Mouse (Mus musculus) neural tube, embryonic 15.5 days (tissue): ENCODE data around the gene Slc29a3. TPM values are rescaled to one million over a fixed set of nuclear protein-coding genes. Genes with fewer than 3 reads are reported as not detected.
A peak's percentile ranks its signal among the peaks of the same experiment; 100 is the strongest.
"Not testable (repeated sequence)": the region's sequence is repeated elsewhere in the genome, so short reads cannot be mapped to it uniquely, and the experiment has no call there.

Experiments used
- ATAC-seq: fragments of 200-750 bp; cut with Nextera tagmentation; 2 replicates; pipeline ENCODE4 v1.8.0; 2017; ENCODE audit warnings: mild to moderate bottlenecking, moderate TSS enrichment, moderate library complexity; ENCODE audit not compliant: low FRiP score
- H3K27ac ChIP-seq: fragments of 300-500 bp; sonication (generic); replicated peaks from 2 replicates; pipeline ENCODE4 v1.5.1; 2015; ENCODE audit warnings: mild to moderate bottlenecking, inconsistent platforms
- H3K27me3 ChIP-seq: fragments of 300-500 bp; sonication (generic); replicated peaks from 2 replicates; pipeline ENCODE4 v1.6.1; 2015; ENCODE audit warnings: inconsistent platforms
- H3K36me3 ChIP-seq: fragments of 300-500 bp; sonication (generic); 2 replicates; pipeline ENCODE4 v1.6.1; 2015; ENCODE audit warnings: inconsistent platforms
- H3K4me1 ChIP-seq: fragments of 300-500 bp; sonication (generic); 2 replicates; pipeline ENCODE4 v1.6.1; 2015; ENCODE audit warnings: inconsistent platforms
- H3K4me2 ChIP-seq: fragments of 300-500 bp; sonication (generic); 2 replicates; pipeline ENCODE4 v1.6.1; 2015; ENCODE audit warnings: inconsistent platforms, mild to moderate bottlenecking, moderate library complexity
- H3K4me3 ChIP-seq: fragments of 300-500 bp; sonication (generic); replicated peaks from 2 replicates; pipeline ENCODE4 v1.5.1; 2015; ENCODE audit warnings: mild to moderate bottlenecking, inconsistent platforms
- H3K9ac ChIP-seq: fragments of 300-500 bp; sonication (generic); replicated peaks from 2 replicates; pipeline ENCODE4 v1.6.1; 2015; ENCODE audit warnings: mild to moderate bottlenecking, inconsistent platforms
- H3K9me3 ChIP-seq: fragments of 300-500 bp; sonication (generic); replicated peaks from 2 replicates; pipeline ENCODE4 v1.6.1; 2016; ENCODE audit warnings: inconsistent platforms
- WGBS: fragments of 180-500 bp; shearing (Covaris S2); methylation state at CpG from one replicate; pipeline ENCODE4 v1.1.7; 2015; ENCODE audit warnings: mixed read lengths; 5-methylcytosine and 5-hydroxymethylcytosine counted together
- polyA plus RNA-seq: library from polyadenylated mRNA; unstranded; fragments of >200 nt; fragmentation: Nextera tagmentation; extraction: Ambion mirVana; gene quantifications from 2 replicates; pipeline ENCODE4 v1.2.1, GENCODE M21; 2015

The Slc29a3 gene
- polyA plus RNA-seq, 1 experiment from 2014 or later = 12.6 TPM

GRCm38 (mm10) chr10:60720461-60720860, 32.1 kb downstream of the Slc29a3 start:
- H3K4me3 ChIP-seq = no peak overlapping the region
- no peaks in the 10 kb centered on the region for H3K9me3 ChIP-seq
- 71% methylated on average over 5 of the region's 5 CpGs for WGBS
- H3K27ac ChIP-seq = no peak overlapping the region
- peaks cover 11% of the 10 kb centered on the region for H3K4me1 ChIP-seq
- H3K4me2 ChIP-seq = no peak overlapping the region
- no peaks in the 10 kb centered on the region for H3K27me3 ChIP-seq
- H3K9ac ChIP-seq = no peak overlapping the region
- no peak for ATAC-seq
- H3K36me3 ChIP-seq = peaks cover 11% of the 10 kb centered on the region

- Histone ChIP-seq H3K27ac (no peak overlapping the region), H3K9me3 (no peaks in the 10 kb centered on the region), H3K36me3 (peaks cover 27% of the 10 kb centered on the region), H3K4me1 (peaks cover 11% of the 10 kb centered on the region), H3K9ac (no peak overlapping the region), H3K4me2 (no peak overlapping the region), H3K4me3 (no peak overlapping the region), H3K27me3 (no peaks in the 10 kb centered on the region)
- no peak for ATAC-seq
- 86% methylated on average over 2 of the region's 2 CpGs for WGBS
Observed at GRCm38 (mm10) chr10:60718491-60718890, 34.1 kb downstream of the Slc29a3 start.

GRCm38 (mm10) chr10:60716449-60716848, 36.1 kb downstream of the Slc29a3 start:
- WGBS = 89% methylated on average over 3 of the region's 3 CpGs
- Histone ChIP-seq H3K9ac (no peak overlapping the region), H3K36me3 (peaks cover 34% of the 10 kb centered on the region), H3K4me1 (peaks cover 5% of the 10 kb centered on the region), H3K27me3 (no peaks in the 10 kb centered on the region), H3K4me3 (no peak overlapping the region), H3K4me2 (no peak overlapping the region), H3K9me3 (no peaks in the 10 kb centered on the region; the same call in 1 of the 2 replicates), H3K27ac (no peak overlapping the region)
- ATAC-seq = no peak

GRCm38 (mm10) chr10:60712299-60712698, 40.3 kb downstream of the Slc29a3 start:
- H3K9me3 ChIP-seq, H3K9ac ChIP-seq, H3K4me1 ChIP-seq, ATAC-seq, H3K4me3 ChIP-seq, H3K27me3 ChIP-seq, H3K27ac ChIP-seq, H3K4me2 ChIP-seq: not testable (repeated sequence)
- WGBS = 56% methylated on average over 8 of the region's 8 CpGs
- peaks cover 34% of the 10 kb centered on the region for H3K36me3 ChIP-seq

- Histone ChIP-seq H3K36me3 (peaks cover 9% of the 10 kb centered on the region), H3K9me3 (no peaks in the 10 kb centered on the region; the same call in 1 of the 2 replicates), H3K4me1 (no peaks in the 10 kb centered on the region), H3K4me3 (no peak overlapping the region), H3K4me2 (no peak overlapping the region), H3K27ac (no peak overlapping the region), H3K9ac (no peak overlapping the region), H3K27me3 (no peaks in the 10 kb centered on the region)
- ATAC-seq = no peak
- WGBS = 90% methylated on average over 5 of the region's 5 CpGs
Observed at GRCm38 (mm10) chr10:60708837-60709236, 43.8 kb downstream of the Slc29a3 start.

- ATAC-seq = no peak
- Histone ChIP-seq H3K4me1 (no peaks in the 10 kb centered on the region), H3K27me3 (peaks cover under 1% of the 10 kb centered on the region; the same call in 1 of the 2 replicates), H3K27ac (no peak overlapping the region), H3K4me3 (no peak overlapping the region), H3K9me3 (no peaks in the 10 kb centered on the region), H3K4me2 (no peak overlapping the region), H3K36me3 (no peaks in the 10 kb centered on the region), H3K9ac (no peak overlapping the region)
- 87% methylated on average over 4 of the region's 4 CpGs for WGBS
Observed at GRCm38 (mm10) chr10:60706268-60706667, 46.3 kb downstream of the Slc29a3 start.

- Histone ChIP-seq H3K27me3 (peaks cover 5% of the 10 kb centered on the region; the same call in 1 of the 2 replicates), H3K36me3 (no peaks in the 10 kb centered on the region), H3K9ac (no peak overlapping the region), H3K9me3 (no peaks in the 10 kb centered on the region), H3K4me1 (no peaks in the 10 kb centered on the region), H3K4me2 (no peak overlapping the region), H3K4me3 (no peak overlapping the region), H3K27ac (no peak overlapping the region)
- no peak for ATAC-seq
- WGBS = 69% methylated on average over 2 of the region's 2 CpGs
Observed at GRCm38 (mm10) chr10:60705134-60705533, 47.5 kb downstream of the Slc29a3 start.

- ATAC-seq = no peak
- Histone ChIP-seq H3K36me3 (no peaks in the 10 kb centered on the region), H3K27me3 (peaks cover 19% of the 10 kb centered on the region; the same call in 1 of the 2 replicates), H3K9me3 (no peaks in the 10 kb centered on the region), H3K27ac (no peak overlapping the region), H3K9ac (no peak overlapping the region), H3K4me2 (no peak overlapping the region), H3K4me1 (no peaks in the 10 kb centered on the region; the same call in 1 of the 2 replicates), H3K4me3 (no peak overlapping the region)
- 90% methylated on average over 6 of the region's 6 CpGs for WGBS
Observed at GRCm38 (mm10) chr10:60697775-60698174, 54.8 kb downstream of the Slc29a3 start.

GRCm38 (mm10) chr10:60696975-60697374, 55.6 kb downstream of the Slc29a3 start:
- no peak overlapping the region for H3K4me3 ChIP-seq
- no peak overlapping the region for H3K27ac ChIP-seq
- 15% methylated on average over 5 of the region's 5 CpGs for WGBS
- H3K4me1 ChIP-seq = peaks cover 1% of the 10 kb centered on the region
- no peak overlapping the region for H3K4me2 ChIP-seq
- H3K36me3 ChIP-seq = no peaks in the 10 kb centered on the region
- peaks cover 19% of the 10 kb centered on the region; the same call in 1 of the 2 replicates for H3K27me3 ChIP-seq
- ATAC-seq = no peak
- H3K9ac ChIP-seq = no peak overlapping the region
- H3K9me3 ChIP-seq = no peaks in the 10 kb centered on the region

- H3K4me3 ChIP-seq = no peak within 1 kb of the TSS
- no peaks in the 10 kb centered on the region for H3K36me3 ChIP-seq
- 95% methylated on average over 6 of the region's 6 CpGs for WGBS
- no peak within 1 kb of the TSS for H3K4me2 ChIP-seq
- no peak within 1 kb of the TSS for H3K27ac ChIP-seq
- no peak within 1 kb of the TSS for H3K9ac ChIP-seq
- peaks cover 19% of the 10 kb centered on the region; the same call in 1 of the 2 replicates for H3K27me3 ChIP-seq
- peaks cover 7% of the 10 kb centered on the region for H3K4me1 ChIP-seq
- no peaks in the 10 kb centered on the region for H3K9me3 ChIP-seq
- no peak for ATAC-seq
Observed at GRCm38 (mm10) chr10:60696390-60696789, 56.2 kb downstream of the Slc29a3 start, which contains the start of gene Cdh23. TSS of gene Cdh23 (minus strand) at chr10:60696490.

- Histone ChIP-seq H3K27me3 (peaks cover 33% of the 10 kb centered on the region), H3K36me3 (no peaks in the 10 kb centered on the region), H3K9me3 (no peaks in the 10 kb centered on the region), H3K4me2 (no peak overlapping the region), H3K4me3 (no peak overlapping the region), H3K27ac (0 out of 2 replicates have a peak overlapping the region, but pooled peaks have one; percentile 13), H3K4me1 (peaks cover 18% of the 10 kb centered on the region), H3K9ac (no peak overlapping the region)
- ATAC-seq = peak; percentile 42; the same call in 1 of the 2 replicates
- 40% methylated on average over 20 of the region's 20 CpGs for WGBS
Observed at GRCm38 (mm10) chr10:60691671-60692390, 60.8 kb downstream of the Slc29a3 start.

GRCm38 (mm10) chr10:60690960-60691359, 61.6 kb downstream of the Slc29a3 start:
- Histone ChIP-seq H3K4me3 (no peak overlapping the region), H3K4me1 (peaks cover 26% of the 10 kb centered on the region), H3K27me3 (peaks cover 42% of the 10 kb centered on the region), H3K9ac (no peak overlapping the region), H3K27ac (no peak overlapping the region), H3K36me3 (no peaks in the 10 kb centered on the region), H3K4me2 (no peak overlapping the region), H3K9me3 (no peaks in the 10 kb centered on the region)
- 52% methylated on average over 6 of the region's 6 CpGs for WGBS
- ATAC-seq = no peak
